Mouse (Mus musculus): Measurements from ENCODE around the gene Lurap1l.

Lurap1l gene

DNA sequence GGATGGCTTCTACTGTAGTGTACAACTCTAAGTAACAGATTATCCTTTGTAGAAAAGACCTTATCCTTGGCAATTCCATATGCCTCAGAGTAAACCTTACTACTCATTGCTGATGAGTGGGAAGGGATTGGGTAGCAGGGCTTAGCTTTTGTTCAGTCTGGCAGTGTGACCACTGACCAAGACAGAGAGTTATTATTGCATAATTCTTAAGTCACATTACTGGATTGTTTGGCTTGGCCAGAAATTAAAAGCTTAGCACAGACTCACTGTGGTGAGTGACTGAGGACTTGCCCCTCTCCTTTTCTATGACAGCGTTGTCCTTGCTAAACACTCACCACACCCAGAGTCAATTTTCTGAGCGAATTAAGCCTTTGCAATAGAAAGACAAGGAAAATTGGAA lies 93.1 kb downstream of the Lurap1l start:
- no peak for DNase-seq (ENCODE audit: low read depth, low spot score)

Data from forelimb bud, embryonic 11.5 days (tissue).